Mouse (Mus musculus) lung, adult 2 months (tissue): Measurements from ENCODE around the gene Fras1.

Experiments
- CTCF ChIP-seq: fragments of 200-500 bp; IDR thresholded peaks from 2 replicates; pipeline ENCODE4 v1.5.1; 2011; ENCODE audit warnings: mild to moderate bottlenecking, low read length, control low read depth; ENCODE audit not compliant: insufficient read depth
- POLR2A ChIP-seq: fragments of 200-500 bp; IDR thresholded peaks from 2 replicates; pipeline ENCODE4 v1.6.1; 2011; ENCODE audit warnings: low read depth, mild to moderate bottlenecking, control low read depth, low read length, borderline replicate concordance; ENCODE audit errors: extremely low read depth

GRCm38 (mm10) chr5:96579938-96580337 is 206.2 kb downstream of the Fras1 start:
- TF ChIP-seq CTCF = no peak
- TF ChIP-seq POLR2A = no peak
